In genomic region chr1:182779024-182779520, GRCm38 (mm10) we compare ENCODE assay signal across 31 mouse cellular contexts. TPM values are rescaled to one million over a fixed set of nuclear protein-coding genes. Genes with fewer than 3 reads are reported as not detected.
DNase-seq lines count a peak whose midpoint lies in the region; ATAC-seq and TF ChIP-seq lines count a peak whose summit lies in the region.
"Had no signal": no experiment of that assay in that cellular context is flagged by ENCODE, and none has a peak within 500 bp of the region (broad histone marks: within the 10 kb centered on the region; RNA-seq: fewer than 3 reads in every experiment).

No protein-coding gene starts in this region.

- H3K4me2 ChIP-seq in lung, embryonic 15.5 days: no peak overlapping the region
- H3K4me2 ChIP-seq in midbrain, embryonic 11.5 days: no peak overlapping the region
- H3K4me2 ChIP-seq in midbrain, embryonic 16.5 days (ENCODE audit: low read length): no peak overlapping the region
- H3K4me2 ChIP-seq: forebrain, embryonic 13.5 days; heart, embryonic 12.5 days; heart, embryonic 15.5 days; hindbrain, embryonic 13.5 days had no signal

- DNase-seq in lung, adult 2 months: no peak
- DNase-seq in midbrain, embryonic 11.5 days (ENCODE audit: low spot score, missing footprints): peak; percentile 45
- DNase-seq in ES-E14 (ENCODE audit: low read depth, low spot score): no peak
- DNase-seq in lung, postnatal 10 days: peak; percentile 24
- no peak for DNase-seq in layer of hippocampus, postnatal 10 days (ENCODE audit: low spot score in 2 of 2)
- DNase-seq: adrenal gland, adult 8-10 months; adrenal gland, postnatal 36 days; cerebellum, adult 18-20 months; cerebellum, adult 9-10 months; cerebellum, postnatal 14 days; gastrocnemius, postnatal 25 days; heart, adult 18-20 months; heart, postnatal 10 days; heart, postnatal 36 days had no signal

- H3K27ac ChIP-seq in lung, embryonic 15.5 days: peak overlapping the region; percentile 27; the same call in 1 of the 2 replicates
- no peak overlapping the region for H3K27ac ChIP-seq in midbrain, embryonic 11.5 days (ENCODE audit: low read depth, low read length)
- H3K27ac ChIP-seq in midbrain, embryonic 16.5 days (ENCODE audit: low read length): no peak overlapping the region
- peak overlapping the region; percentile 20; the same call in 1 of the 2 replicates for H3K27ac ChIP-seq in ES-E14 (ENCODE audit: insufficient read depth, low read depth, low read length, poor library complexity, severe bottlenecking)
- H3K27ac ChIP-seq: forebrain, embryonic 10.5 days; forebrain, embryonic 13.5 days; heart, embryonic 15.5 days; hindbrain, embryonic 10.5 days; hindbrain, embryonic 13.5 days had no signal

- no peak overlapping the region for H3K4me3 ChIP-seq in lung, embryonic 15.5 days
- H3K4me3 ChIP-seq in lung, adult 2 months (replicated peaks; ENCODE audit: extremely low read depth, low read depth, low read length): no peak overlapping the region
- H3K4me3 ChIP-seq in midbrain, embryonic 11.5 days (ENCODE audit: low read depth, low read length): no peak overlapping the region
- no peak overlapping the region for H3K4me3 ChIP-seq in midbrain, embryonic 16.5 days (ENCODE audit: low read depth, low read length)
- H3K4me3 ChIP-seq in ES-E14 (ENCODE audit: insufficient read depth in 1 of 2, low read depth in 1 of 2, low read length in 2 of 2, poor library complexity in 1 of 2, severe bottlenecking in 1 of 2): no peak overlapping the region
- H3K4me3 ChIP-seq: forebrain, embryonic 10.5 days; forebrain, embryonic 13.5 days; heart, embryonic 12.5 days; heart, embryonic 15.5 days; hindbrain, embryonic 10.5 days; hindbrain, embryonic 13.5 days had no signal

- H3K36me3 ChIP-seq in lung, embryonic 15.5 days: no peaks in the 10 kb centered on the region
- no peaks in the 10 kb centered on the region for H3K36me3 ChIP-seq in midbrain, embryonic 11.5 days (ENCODE audit: control insufficient read depth, insufficient read depth, low read length)
- H3K36me3 ChIP-seq in midbrain, embryonic 16.5 days (ENCODE audit: control insufficient read depth, insufficient read depth, low read length): no peaks in the 10 kb centered on the region
- no peaks in the 10 kb centered on the region for H3K36me3 ChIP-seq in ES-E14 (ENCODE audit: control insufficient read depth, insufficient read depth, low read length, poor library complexity, severe bottlenecking)
- H3K36me3 ChIP-seq: forebrain, embryonic 10.5 days; heart, embryonic 12.5 days; heart, embryonic 15.5 days; hindbrain, embryonic 10.5 days had no signal

- H3K27me3 ChIP-seq in lung, embryonic 15.5 days: no peaks in the 10 kb centered on the region
- H3K27me3 ChIP-seq in midbrain, embryonic 11.5 days (ENCODE audit: control insufficient read depth, insufficient read depth, low read length): no peaks in the 10 kb centered on the region
- no peaks in the 10 kb centered on the region for H3K27me3 ChIP-seq in midbrain, embryonic 16.5 days (ENCODE audit: control insufficient read depth, insufficient read depth, low read depth, low read length)
- H3K27me3 ChIP-seq: forebrain, embryonic 13.5 days; heart, embryonic 12.5 days; heart, embryonic 15.5 days; hindbrain, embryonic 13.5 days had no signal

- 52% methylated on average over 6 of the region's 6 CpGs for WGBS in lung, embryonic 15.5 days
- WGBS in lung, adult 2 months: 31% methylated on average over 6 of the region's 6 CpGs
- WGBS in midbrain, embryonic 11.5 days: 93% methylated on average over 6 of the region's 6 CpGs
- WGBS in midbrain, embryonic 16.5 days: 99% methylated on average over 6 of the region's 6 CpGs

- no peak for TF ChIP-seq POLR2A in lung, adult 2 months (IDR thresholded peaks at IDR 0.05; ENCODE audit: borderline replicate concordance, extremely low read depth, low read depth, low read length)

- H3K9me3 ChIP-seq in lung, embryonic 15.5 days: no peaks in the 10 kb centered on the region
- H3K9me3 ChIP-seq in midbrain, embryonic 11.5 days (ENCODE audit: control insufficient read depth, low read length): no peaks in the 10 kb centered on the region
- no peaks in the 10 kb centered on the region for H3K9me3 ChIP-seq in midbrain, embryonic 16.5 days (replicated peaks; ENCODE audit: control insufficient read depth, low read length, poor library complexity, severe bottlenecking)
- no peaks in the 10 kb centered on the region for H3K9me3 ChIP-seq in ES-E14 (ENCODE audit: control insufficient read depth, insufficient read depth, low read depth, low read length)
- H3K9me3 ChIP-seq: forebrain, embryonic 10.5 days; forebrain, embryonic 13.5 days; heart, embryonic 12.5 days; heart, embryonic 15.5 days; hindbrain, embryonic 10.5 days; hindbrain, embryonic 13.5 days had no signal

- in situ Hi-C loops in ES-E14 (cut with MboI; ENCODE audit: low sequenced_read_pairs in 2 of 2, unreplicated experiment in 2 of 2): no loop called here

- H3K9ac ChIP-seq in lung, embryonic 15.5 days: no peak overlapping the region
- H3K9ac ChIP-seq in midbrain, embryonic 11.5 days (ENCODE audit: low read length): no peak overlapping the region
- no peak overlapping the region for H3K9ac ChIP-seq in midbrain, embryonic 16.5 days (ENCODE audit: low read depth, low read length)
- no peak overlapping the region for H3K9ac ChIP-seq in ES-E14 (ENCODE audit: insufficient read depth, low read depth, low read length, poor library complexity, severe bottlenecking)
- H3K9ac ChIP-seq: forebrain, embryonic 13.5 days; heart, embryonic 12.5 days; heart, embryonic 15.5 days; hindbrain, embryonic 13.5 days had no signal

- no peak for TF ChIP-seq CTCF in lung, adult 2 months (IDR thresholded peaks at IDR 0.05; ENCODE audit: insufficient read depth, low read length)

- peaks cover 18% of the 10 kb centered on the region; the same call in 1 of the 2 replicates for H3K4me1 ChIP-seq in lung, embryonic 15.5 days
- no peaks in the 10 kb centered on the region for H3K4me1 ChIP-seq in lung, adult 2 months (ENCODE audit: control insufficient read depth, insufficient read depth, low read length)
- no peaks in the 10 kb centered on the region for H3K4me1 ChIP-seq in midbrain, embryonic 11.5 days (ENCODE audit: control insufficient read depth, insufficient read depth, low read length)
- no peaks in the 10 kb centered on the region; the same call in 1 of the 2 replicates for H3K4me1 ChIP-seq in midbrain, embryonic 16.5 days (ENCODE audit: control insufficient read depth, insufficient read depth, low read length)
- 0 out of 4 replicates have a peak, but pooled peaks cover 0 to 2% of the 10 kb centered on the region in 2 experiments for H3K4me1 ChIP-seq in ES-E14 (ENCODE audit: control insufficient read depth in 2 of 2, insufficient read depth in 2 of 2, low read length in 2 of 2, poor library complexity in 1 of 2)
- H3K4me1 ChIP-seq: forebrain, embryonic 13.5 days had no signal

- no peak for ATAC-seq in lung, embryonic 15.5 days (ENCODE audit: borderline replicate concordance, extremely low read depth, low FRiP score, low TSS enrichment)
- ATAC-seq in midbrain, embryonic 11.5 days (ENCODE audit: low FRiP score): no peak
- no peak for ATAC-seq in midbrain, embryonic 16.5 days
- ATAC-seq: activated CD4-positive, CD25-positive, alpha-beta regulatory T cell, adult 4 months; CD4-positive, CD25-positive, alpha-beta regulatory T cell, adult 4 months; forebrain, embryonic 13.5 days; forebrain, embryonic 16.5 days; hindbrain, embryonic 16.5 days had no signal

TF ChIP-seq in ES-E14, 5 proteins besides CTCF, POLR2A, EP300 and RAD21:
- TF ChIP-seq MAFK (IDR thresholded peaks at IDR 0.05; ENCODE audit: insufficient read depth, low read depth, low read length) (no peak), ZNF384 (IDR thresholded peaks at IDR 0.05; ENCODE audit: low read depth, low read length) (no peak), CHD2 (IDR thresholded peaks at IDR 0.05; ENCODE audit: low read depth, low read length) (no peak), HCFC1 (IDR thresholded peaks at IDR 0.05; ENCODE audit: borderline replicate concordance, insufficient read depth, low read length) (no peak), ZC3H11A (IDR thresholded peaks at IDR 0.05; ENCODE audit: borderline replicate concordance, low read depth, low read length) (no peak)

RNA-seq across cellular contexts. Expression of gene Susd4, which starts 15.4 kb away (rescaled TPM):
- 22.3 and 22.8 TPM in 2 replicates for polyA plus RNA-seq in lung, embryonic 15.5 days (2015; fragmentation: Nextera tagmentation; extraction: Ambion mirVana)
- 12.8 and 13.1 TPM in 2 replicates for polyA plus RNA-seq in lung, adult 2 months (2012; rRNA removed)
- 22.4 and 23.0 TPM in 2 replicates for polyA plus RNA-seq in midbrain, embryonic 11.5 days (2014; fragmentation: Nextera tagmentation; extraction: Ambion mirVana)
- polyA plus RNA-seq in midbrain, embryonic 16.5 days (2015; fragmentation: Nextera tagmentation; extraction: Ambion mirVana): 86.7 and 89.4 TPM in 2 replicates
- 4.1 and 7.7 TPM in 2 replicates for total RNA-seq in ES-E14 (2012; rRNA removed)
- total RNA-seq in layer of hippocampus, postnatal 10 days (2021): 100 to 1,000 TPM in 1 of 2 experiments, 10 to 100 TPM in 1; 94.1 to 100 TPM

RNA-seq across cellular contexts. Expression of gene Ccdc185, which starts 30.1 kb away (rescaled TPM):
- not detected in 2 replicates for polyA plus RNA-seq in lung, embryonic 15.5 days (2015; fragmentation: Nextera tagmentation; extraction: Ambion mirVana)
- not detected in 2 replicates for polyA plus RNA-seq in lung, adult 2 months (2012; rRNA removed)
- not detected in 2 replicates for polyA plus RNA-seq in midbrain, embryonic 11.5 days (2014; fragmentation: Nextera tagmentation; extraction: Ambion mirVana)
- polyA plus RNA-seq in midbrain, embryonic 16.5 days (2015; fragmentation: Nextera tagmentation; extraction: Ambion mirVana): not detected in 2 replicates
- not detected in 2 replicates for total RNA-seq in ES-E14 (2012; rRNA removed)
- under 1 TPM in 1 of 2 experiments, not detected in 1; 0.16 TPM for total RNA-seq in layer of hippocampus, postnatal 10 days (2021)
- total RNA-seq: adrenal gland, adult 8-10 months; adrenal gland, postnatal 36 days; gastrocnemius, adult 8-10 months; gastrocnemius, postnatal 25 days; heart, adult 18-20 months; heart, postnatal 10 days; heart, postnatal 36 days had no signal
- polyA plus RNA-seq: activated CD4-positive, CD25-positive, alpha-beta regulatory T cell, adult 4 months; C2C12; CD4-positive, CD25-positive, alpha-beta regulatory T cell, adult 4 months; embryonic facial prominence, embryonic 11.5 days; embryonic facial prominence, embryonic 14.5 days; forebrain, embryonic 10.5 days; forebrain, embryonic 13.5 days; forebrain, embryonic 16.5 days; frontal cortex, adult 2 months; heart, embryonic 12.5 days; heart, embryonic 15.5 days; hindbrain, embryonic 10.5 days; hindbrain, embryonic 13.5 days; hindbrain, embryonic 16.5 days had no signal

Comparison
In these comparisons a context has a peak if more than half of its experiments do, and no peak if none do; other contexts are left out.
1. DNase-seq: peak in midbrain, embryonic 11.5 days (single experiment) and lung, postnatal 10 days (single experiment); none in lung, adult 2 months (single experiment), ES-E14 (single experiment) and layer of hippocampus, postnatal 10 days (0 of 2).
2. H3K27ac ChIP-seq: peak in lung, embryonic 15.5 days (single experiment) and ES-E14 (single experiment); none in midbrain, embryonic 11.5 days (single experiment) and midbrain, embryonic 16.5 days (single experiment).